Mouse (Mus musculus) myocyte (in vitro differentiated cells): ENCODE results near the gene Eva1a.

ENCODE experiments used
- MAX ChIP-seq: IDR thresholded peaks from one replicate; pipeline ENCODE4 v1.6.1; 2011; ENCODE audit warnings: low read depth, mild to moderate bottlenecking, control low read depth
- POLR2A ChIP-seq: IDR thresholded peaks from one replicate; pipeline ENCODE4 v1.6.1; 2011; ENCODE audit warnings: low read depth, mild to moderate bottlenecking, control low read depth, moderate library complexity; ENCODE audit not compliant: insufficient read length
- REST ChIP-seq: IDR thresholded peaks from one replicate; pipeline ENCODE4 v1.6.1; 2011; ENCODE audit warnings: mild to moderate bottlenecking, control low read depth, moderate library complexity; ENCODE audit not compliant: insufficient read depth, insufficient read length

- TF ChIP-seq POLR2A: no peak
- no peak for TF ChIP-seq MAX
- TF ChIP-seq REST: no peak
Observed at GRCm38 (mm10) chr6:82047977-82048376, 7.1 kb downstream of the Eva1a start.
